Mouse (Mus musculus): ENCODE results near the gene Nav2. TPM values are rescaled to one million over a fixed set of nuclear protein-coding genes. Genes with fewer than 3 reads are reported as not detected.

The Nav2 gene
- polyA plus RNA-seq, 1 experiment from 2014 or later, result 22.4 TPM

- Histone ChIP-seq H3K27me3 (replicated peaks; ENCODE audit: insufficient read depth, low read length) (no peaks in the 10 kb centered on the region), H3K4me3 (ENCODE audit: low read depth, low read length) (no peak overlapping the region), H3K4me1 (ENCODE audit: insufficient read depth, low read depth, low read length) (0 out of 2 replicates have a peak, but pooled peaks cover 2% of the 10 kb centered on the region), H3K9ac (replicated peaks; ENCODE audit: low read depth) (no peak overlapping the region), H3K4me2 (replicated peaks; ENCODE audit: low read depth, low read length) (no peak overlapping the region), H3K27ac (ENCODE audit: low read length) (no peak overlapping the region), H3K36me3 (ENCODE audit: insufficient read depth, low read length) (no peaks in the 10 kb centered on the region), H3K9me3 (ENCODE audit: low read length) (no peaks in the 10 kb centered on the region)
- WGBS, result 75% methylated on average over 4 of the region's 4 CpGs
- TF ChIP-seq EP300 (IDR thresholded peaks at IDR 0.05) (no peak), CTCF (IDR thresholded peaks at IDR 0.05) (no peak)
- ATAC-seq (no peak), DNase-seq (ENCODE audit: low spot score) (no peak)
Measured at GRCm38 (mm10) chr7:49277685-49278084, 369.2 kb downstream of the Nav2 start.

GRCm38 (mm10) chr7:49278531-49278930, 370.0 kb downstream of the Nav2 start:
- Histone ChIP-seq H3K9ac (replicated peaks; ENCODE audit: low read depth) (no peak overlapping the region), H3K4me3 (ENCODE audit: low read depth, low read length) (no peak overlapping the region), H3K27me3 (replicated peaks; ENCODE audit: insufficient read depth, low read length) (no peaks in the 10 kb centered on the region), H3K27ac (ENCODE audit: low read length) (no peak overlapping the region), H3K4me2 (replicated peaks; ENCODE audit: low read depth, low read length) (no peak overlapping the region), H3K9me3 (ENCODE audit: low read length) (no peaks in the 10 kb centered on the region), H3K4me1 (ENCODE audit: insufficient read depth, low read depth, low read length) (no peaks in the 10 kb centered on the region), H3K36me3 (ENCODE audit: insufficient read depth, low read length) (no peaks in the 10 kb centered on the region)
- ATAC-seq (no peak), DNase-seq (ENCODE audit: low spot score) (no peak)
- WGBS, result 53% methylated on average over 2 of the region's 2 CpGs
- no peak for TF ChIP-seq EP300 (IDR thresholded peaks at IDR 0.05)
- no peak for TF ChIP-seq CTCF (IDR thresholded peaks at IDR 0.05)

GRCm38 (mm10) chr7:49280427-49280826, 371.9 kb downstream of the Nav2 start:
- ATAC-seq (peak; percentile 55), DNase-seq (ENCODE audit: low spot score) (peak; percentile 64)
- TF ChIP-seq EP300 (IDR thresholded peaks at IDR 0.05), result no peak
- no peak for TF ChIP-seq CTCF (IDR thresholded peaks at IDR 0.05)
- Histone ChIP-seq H3K27ac (ENCODE audit: low read length) (no peak overlapping the region), H3K36me3 (ENCODE audit: insufficient read depth, low read length) (no peaks in the 10 kb centered on the region), H3K4me2 (replicated peaks; ENCODE audit: low read depth, low read length) (no peak overlapping the region), H3K9me3 (ENCODE audit: low read length) (no peaks in the 10 kb centered on the region), H3K4me1 (ENCODE audit: insufficient read depth, low read depth, low read length) (peaks cover 3% of the 10 kb centered on the region; the same call in 1 of the 2 replicates), H3K4me3 (ENCODE audit: low read depth, low read length) (no peak overlapping the region), H3K9ac (replicated peaks; ENCODE audit: low read depth) (no peak overlapping the region), H3K27me3 (replicated peaks; ENCODE audit: insufficient read depth, low read length) (no peaks in the 10 kb centered on the region)
- WGBS, result 51% methylated on average over 5 of the region's 5 CpGs

GRCm38 (mm10) chr7:49282446-49282845, 373.9 kb downstream of the Nav2 start:
- no peak overlapping the region for H3K4me2 ChIP-seq (replicated peaks; ENCODE audit: low read depth, low read length)
- no peaks in the 10 kb centered on the region for H3K36me3 ChIP-seq (ENCODE audit: insufficient read depth, low read length)
- ATAC-seq (no peak), DNase-seq (ENCODE audit: low spot score) (no peak)
- no peak overlapping the region for H3K9ac ChIP-seq (replicated peaks; ENCODE audit: low read depth)
- H3K4me1 ChIP-seq (ENCODE audit: insufficient read depth, low read depth, low read length), result peaks cover 3% of the 10 kb centered on the region; the same call in 1 of the 2 replicates
- H3K4me3 ChIP-seq (ENCODE audit: low read depth, low read length), result no peak overlapping the region
- H3K27ac ChIP-seq (ENCODE audit: low read length), result no peak overlapping the region
- WGBS, result 80% methylated on average over 7 of the region's 7 CpGs
- no peaks in the 10 kb centered on the region for H3K9me3 ChIP-seq (ENCODE audit: low read length)
- no peaks in the 10 kb centered on the region for H3K27me3 ChIP-seq (replicated peaks; ENCODE audit: insufficient read depth, low read length)
- TF ChIP-seq EP300 (IDR thresholded peaks at IDR 0.05), result no peak
- no peak for TF ChIP-seq CTCF (IDR thresholded peaks at IDR 0.05)

GRCm38 (mm10) chr7:49283507-49284361, 375.2 kb downstream of the Nav2 start:
- Histone ChIP-seq H3K9ac (replicated peaks; ENCODE audit: low read depth) (no peak overlapping the region), H3K4me3 (ENCODE audit: low read depth, low read length) (no peak overlapping the region), H3K36me3 (ENCODE audit: insufficient read depth, low read length) (no peaks in the 10 kb centered on the region), H3K27ac (ENCODE audit: low read length) (no peak overlapping the region), H3K4me2 (replicated peaks; ENCODE audit: low read depth, low read length) (no peak overlapping the region), H3K9me3 (ENCODE audit: low read length) (no peaks in the 10 kb centered on the region), H3K4me1 (ENCODE audit: insufficient read depth, low read depth, low read length) (peaks cover 3% of the 10 kb centered on the region; the same call in 1 of the 2 replicates), H3K27me3 (replicated peaks; ENCODE audit: insufficient read depth, low read length) (no peaks in the 10 kb centered on the region)
- DNase-seq (ENCODE audit: low spot score), result peak; percentile 39
- ATAC-seq, result peak; percentile 73
- no peak for TF ChIP-seq EP300 (IDR thresholded peaks at IDR 0.05)
- peak; percentile 60 for TF ChIP-seq CTCF (IDR thresholded peaks at IDR 0.05)
- 22% methylated on average over 10 of the region's 11 CpGs for WGBS

- 26% methylated on average over 8 of the region's 8 CpGs for WGBS
- TF ChIP-seq CTCF (IDR thresholded peaks at IDR 0.05) (no peak), EP300 (IDR thresholded peaks at IDR 0.05) (no peak)
- no peak overlapping the region for H3K27ac ChIP-seq (ENCODE audit: low read length)
Measured at GRCm38 (mm10) chr7:49288186-49288585, 379.7 kb downstream of the Nav2 start.

More at GRCm38 (mm10) chr7:49288186-49288585, 379.7 kb downstream of the Nav2 start:
- H3K27me3 ChIP-seq (replicated peaks; ENCODE audit: insufficient read depth, low read length), result no peaks in the 10 kb centered on the region
- H3K4me1 ChIP-seq (ENCODE audit: insufficient read depth, low read depth, low read length), result peaks cover 3% of the 10 kb centered on the region; the same call in 1 of the 2 replicates
- H3K4me2 ChIP-seq (replicated peaks; ENCODE audit: low read depth, low read length), result no peak overlapping the region
- ATAC-seq (no peak), DNase-seq (ENCODE audit: low spot score) (no peak)
- H3K4me3 ChIP-seq (ENCODE audit: low read depth, low read length), result no peak overlapping the region
- H3K36me3 ChIP-seq (ENCODE audit: insufficient read depth, low read length), result no peaks in the 10 kb centered on the region
- no peaks in the 10 kb centered on the region for H3K9me3 ChIP-seq (ENCODE audit: low read length)
- H3K9ac ChIP-seq (replicated peaks; ENCODE audit: low read depth), result no peak overlapping the region

Measured in lung, postnatal 0 days (tissue).